Mouse (Mus musculus): ENCODE measurements at regions not wholly inside any gene's neighbourhood (a gene's known extent, or its start where the extent isn't known, plus 50 kb on each side); places are given as distances from the start of the nearest gene placed in this dataset.

DNA sequence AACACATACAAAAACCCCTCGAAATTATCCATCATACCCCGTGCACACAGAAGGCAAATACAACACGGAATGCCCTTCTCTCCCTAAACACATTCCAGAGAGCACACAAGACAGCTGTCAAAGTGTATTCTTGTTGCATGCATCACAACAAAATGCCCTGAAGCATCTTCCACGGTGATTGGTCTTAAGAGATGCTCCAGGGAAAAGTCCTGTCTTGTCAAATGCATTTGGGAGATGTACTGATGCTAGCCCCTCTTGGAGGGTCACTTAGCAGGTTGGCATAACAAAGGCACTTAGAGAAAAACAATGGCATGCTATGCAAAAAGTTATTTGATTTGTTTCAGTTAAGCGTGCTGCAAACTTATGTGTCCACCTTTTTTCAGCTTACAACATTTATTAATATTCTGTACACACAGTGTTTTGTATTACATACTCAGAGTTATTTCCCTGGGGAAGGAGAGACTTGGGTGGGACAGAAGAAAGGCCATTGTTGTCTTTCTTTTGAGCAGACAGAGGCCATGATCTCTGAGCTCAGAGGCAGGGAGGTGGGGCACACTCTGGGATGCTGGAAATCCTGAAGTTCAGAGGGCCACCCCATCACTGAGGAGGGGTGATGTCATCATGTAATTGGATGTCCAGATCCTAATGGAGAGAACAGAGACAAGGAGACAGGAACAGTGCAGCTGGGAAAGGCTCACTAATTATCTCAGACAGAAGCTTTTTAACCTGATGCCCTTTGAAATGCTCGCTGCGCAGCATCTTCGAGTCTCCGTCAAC is 598.2 kb upstream of the Cdh5 start:
- Histone ChIP-seq H3K4me2 (no peak overlapping the region), H3K27ac (no peak overlapping the region), H3K4me3 (replicated peaks) (no peak overlapping the region), H3K27me3 (no peaks in the 10 kb centered on the region), H3K9ac (replicated peaks) (no peak overlapping the region), H3K9me3 (peaks cover 5% of the 10 kb centered on the region; the same call in 1 of the 2 replicates), H3K4me1 (replicated peaks) (no peaks in the 10 kb centered on the region), H3K36me3 (no peaks in the 10 kb centered on the region)
- ATAC-seq (ENCODE audit: insufficient number of reproducible peaks, insufficient read depth, low FRiP score, low TSS enrichment, low read depth): no peak
- WGBS: 82% methylated on average over 9 of the region's 9 CpGs

- no peak for ATAC-seq (ENCODE audit: insufficient number of reproducible peaks, insufficient read depth, low FRiP score, low TSS enrichment, low read depth)
- peaks cover 5% of the 10 kb centered on the region; the same call in 1 of the 2 replicates for H3K9me3 ChIP-seq
- H3K4me2 ChIP-seq: no peak overlapping the region
- H3K36me3 ChIP-seq: no peaks in the 10 kb centered on the region
- H3K27ac ChIP-seq: no peak overlapping the region
- 67% methylated on average over 6 of the region's 6 CpGs for WGBS
- H3K4me3 ChIP-seq (replicated peaks): no peak overlapping the region
- H3K9ac ChIP-seq (replicated peaks): no peak overlapping the region
- H3K4me1 ChIP-seq (replicated peaks): no peaks in the 10 kb centered on the region
- H3K27me3 ChIP-seq: no peaks in the 10 kb centered on the region
These were observed 595.1 kb upstream of the Cdh5 start for GRCm38 (mm10) chr8:103506334-103506733.

DNA sequence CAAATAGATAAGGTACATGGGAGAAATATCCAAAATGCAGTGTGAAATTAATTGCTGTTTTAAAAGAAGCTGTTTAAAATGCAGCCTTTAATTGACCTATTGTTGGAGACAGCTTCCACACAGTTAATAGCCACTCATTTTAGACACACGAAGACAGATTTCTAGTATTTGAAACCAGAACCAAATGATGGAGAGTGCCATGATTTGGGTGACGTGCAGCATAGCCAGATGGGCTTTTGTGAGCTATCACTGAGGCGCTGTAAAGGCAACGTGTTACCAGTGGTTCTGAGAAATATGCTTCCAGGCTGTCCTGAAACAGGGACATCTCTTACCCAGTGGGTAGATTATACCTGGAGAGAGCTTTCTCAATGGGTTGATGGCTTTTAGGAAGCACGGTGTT is 594.4 kb upstream of the Cdh5 start:
- 82% methylated on average over 5 of the region's 5 CpGs for WGBS
- H3K27me3 ChIP-seq: no peaks in the 10 kb centered on the region

GRCm38 (mm10) chr8:103520141-103520866 is 581.1 kb upstream of the Cdh5 start:
- H3K4me3 ChIP-seq (replicated peaks): no peak overlapping the region
- no peaks in the 10 kb centered on the region for H3K27me3 ChIP-seq
- no peak overlapping the region for H3K27ac ChIP-seq
- no peaks in the 10 kb centered on the region for H3K36me3 ChIP-seq
- WGBS: 70% methylated on average over 4 of the region's 4 CpGs
- H3K4me2 ChIP-seq: no peak overlapping the region
- no peak overlapping the region for H3K9ac ChIP-seq (replicated peaks)
- no peaks in the 10 kb centered on the region for H3K9me3 ChIP-seq
- H3K4me1 ChIP-seq (replicated peaks): no peaks in the 10 kb centered on the region
- no peak for ATAC-seq (ENCODE audit: insufficient number of reproducible peaks, insufficient read depth, low FRiP score, low TSS enrichment, low read depth)

More for the DNA sequence above, 594.4 kb upstream of the Cdh5 start:
- Histone ChIP-seq H3K9ac (replicated peaks) (no peak overlapping the region), H3K36me3 (no peaks in the 10 kb centered on the region), H3K27ac (no peak overlapping the region), H3K9me3 (peaks cover 5% of the 10 kb centered on the region; the same call in 1 of the 2 replicates), H3K4me1 (replicated peaks) (no peaks in the 10 kb centered on the region), H3K4me2 (no peak overlapping the region), H3K4me3 (replicated peaks) (no peak overlapping the region)
- ATAC-seq (ENCODE audit: insufficient number of reproducible peaks, insufficient read depth, low FRiP score, low TSS enrichment, low read depth): no peak

- Histone ChIP-seq H3K4me3 (replicated peaks) (no peak overlapping the region), H3K9me3 (no peaks in the 10 kb centered on the region), H3K27me3 (no peaks in the 10 kb centered on the region), H3K27ac (no peak overlapping the region), H3K4me2 (no peak overlapping the region), H3K9ac (replicated peaks) (no peak overlapping the region), H3K4me1 (replicated peaks) (no peaks in the 10 kb centered on the region), H3K36me3 (no peaks in the 10 kb centered on the region)
- WGBS: 64% methylated on average over 4 of the region's 4 CpGs
- ATAC-seq (ENCODE audit: insufficient number of reproducible peaks, insufficient read depth, low FRiP score, low TSS enrichment, low read depth): no peak
These were observed 570.5 kb upstream of the Cdh5 start for GRCm38 (mm10) chr8:103530903-103531302.

- Histone ChIP-seq H3K9ac (replicated peaks) (no peak overlapping the region), H3K36me3 (no peaks in the 10 kb centered on the region), H3K4me3 (replicated peaks) (no peak overlapping the region), H3K4me1 (replicated peaks) (no peaks in the 10 kb centered on the region), H3K9me3 (no peaks in the 10 kb centered on the region), H3K27me3 (no peaks in the 10 kb centered on the region), H3K4me2 (no peak overlapping the region), H3K27ac (no peak overlapping the region)
- WGBS: 85% methylated on average over 4 of the region's 4 CpGs
- no peak for ATAC-seq (ENCODE audit: insufficient number of reproducible peaks, insufficient read depth, low FRiP score, low TSS enrichment, low read depth)
These were observed 566.5 kb upstream of the Cdh5 start for GRCm38 (mm10) chr8:103534971-103535370.

- Histone ChIP-seq H3K9ac (replicated peaks) (no peak overlapping the region), H3K4me2 (no peak overlapping the region), H3K27me3 (no peaks in the 10 kb centered on the region), H3K4me1 (replicated peaks) (no peaks in the 10 kb centered on the region), H3K27ac (no peak overlapping the region), H3K9me3 (no peaks in the 10 kb centered on the region), H3K4me3 (replicated peaks) (no peak overlapping the region), H3K36me3 (no peaks in the 10 kb centered on the region)
- ATAC-seq (ENCODE audit: insufficient number of reproducible peaks, insufficient read depth, low FRiP score, low TSS enrichment, low read depth): no peak
- 69% methylated on average over 2 of the region's 2 CpGs for WGBS
These were observed 564.6 kb upstream of the Cdh5 start for GRCm38 (mm10) chr8:103536856-103537255.

DNA sequence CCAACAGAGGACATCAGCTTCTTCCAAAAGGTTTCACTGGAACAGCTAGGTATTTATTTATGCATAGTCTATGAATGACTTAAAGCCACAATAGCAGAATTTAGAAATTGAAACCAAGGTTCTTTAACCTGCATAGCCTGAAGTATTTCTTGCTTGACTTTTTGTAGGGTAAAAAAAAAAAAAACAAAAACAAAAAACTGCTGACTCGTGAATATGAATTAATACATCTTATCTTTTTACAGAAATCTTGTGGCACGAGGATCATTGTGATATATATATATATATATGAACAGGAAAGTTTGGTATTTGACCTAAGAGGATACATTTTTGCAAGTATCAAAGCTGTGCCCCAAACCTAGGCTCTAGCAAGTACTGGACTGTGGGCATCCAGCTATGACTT is 559.5 kb upstream of the Cdh5 start:
- Histone ChIP-seq H3K4me3 (replicated peaks) (no peak overlapping the region), H3K4me2 (no peak overlapping the region), H3K36me3 (no peaks in the 10 kb centered on the region), H3K27ac (no peak overlapping the region), H3K4me1 (replicated peaks) (no peaks in the 10 kb centered on the region), H3K9ac (replicated peaks) (no peak overlapping the region), H3K27me3 (no peaks in the 10 kb centered on the region), H3K9me3 (no peaks in the 10 kb centered on the region)
- ATAC-seq (ENCODE audit: insufficient number of reproducible peaks, insufficient read depth, low FRiP score, low TSS enrichment, low read depth): no peak
- WGBS: 67% methylated on average over 2 of the region's 2 CpGs

DNA sequence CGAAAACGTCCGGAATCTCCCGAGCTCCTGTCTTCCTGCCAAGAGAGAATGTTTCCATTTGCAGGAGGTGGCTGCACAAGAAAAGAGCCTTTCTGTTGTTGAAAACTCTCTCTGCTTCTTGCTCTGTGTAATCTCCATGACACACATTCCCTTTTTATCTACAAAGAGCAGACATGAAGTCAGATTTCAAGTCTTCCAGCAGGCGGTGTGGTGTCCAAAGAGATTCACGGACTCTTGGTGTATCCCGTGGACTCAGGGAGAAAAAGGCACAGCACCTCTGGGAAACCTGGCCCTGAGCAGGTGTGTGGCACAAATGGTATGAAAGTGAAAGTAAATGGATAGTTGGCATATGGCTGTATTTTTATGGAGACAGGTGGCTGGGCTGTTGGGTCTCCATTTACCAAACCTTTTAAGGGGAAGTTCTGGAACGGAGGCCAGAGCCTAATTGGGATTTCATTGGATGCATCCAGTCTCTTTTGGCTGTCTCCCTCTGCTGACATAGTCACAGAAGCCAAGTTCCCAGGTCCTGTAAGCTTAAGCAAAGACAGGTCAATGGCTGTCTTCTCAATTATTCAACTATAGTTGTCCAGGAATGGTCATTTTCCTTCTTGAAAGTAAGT is 549.4 kb upstream of the Cdh5 start:
- H3K9me3 ChIP-seq: no peaks in the 10 kb centered on the region

GRCm38 (mm10) chr8:103561606-103562005 is 539.8 kb upstream of the Cdh5 start:
- no peak for ATAC-seq (ENCODE audit: insufficient number of reproducible peaks, insufficient read depth, low FRiP score, low TSS enrichment, low read depth)
- Histone ChIP-seq H3K27me3 (no peaks in the 10 kb centered on the region), H3K9me3 (no peaks in the 10 kb centered on the region), H3K36me3 (no peaks in the 10 kb centered on the region), H3K4me1 (replicated peaks) (no peaks in the 10 kb centered on the region), H3K4me3 (replicated peaks) (no peak overlapping the region), H3K9ac (replicated peaks) (no peak overlapping the region), H3K27ac (no peak overlapping the region), H3K4me2 (no peak overlapping the region)
- 77% methylated on average over 2 of the region's 2 CpGs for WGBS

More for the DNA sequence above, 549.4 kb upstream of the Cdh5 start:
- Histone ChIP-seq H3K27ac (no peak overlapping the region), H3K4me3 (replicated peaks) (no peak overlapping the region), H3K36me3 (no peaks in the 10 kb centered on the region), H3K9ac (replicated peaks) (no peak overlapping the region), H3K4me2 (no peak overlapping the region), H3K27me3 (no peaks in the 10 kb centered on the region), H3K4me1 (replicated peaks) (no peaks in the 10 kb centered on the region)
- WGBS: 87% methylated on average over 8 of the region's 8 CpGs
- ATAC-seq (ENCODE audit: insufficient number of reproducible peaks, insufficient read depth, low FRiP score, low TSS enrichment, low read depth): no peak

- H3K4me3 ChIP-seq (replicated peaks): no peak overlapping the region
- no peak overlapping the region for H3K9ac ChIP-seq (replicated peaks)
- no peaks in the 10 kb centered on the region for H3K36me3 ChIP-seq
- WGBS: 89% methylated on average over 11 of the region's 11 CpGs
- H3K27me3 ChIP-seq: no peaks in the 10 kb centered on the region
- H3K4me2 ChIP-seq: no peak overlapping the region
- H3K9me3 ChIP-seq: no peaks in the 10 kb centered on the region
- H3K27ac ChIP-seq: no peak overlapping the region
- no peak for ATAC-seq (ENCODE audit: insufficient number of reproducible peaks, insufficient read depth, low FRiP score, low TSS enrichment, low read depth)
- H3K4me1 ChIP-seq (replicated peaks): no peaks in the 10 kb centered on the region
These were observed 530.5 kb upstream of the Cdh5 start for GRCm38 (mm10) chr8:103570864-103571425.

All from limb, embryonic 12.5 days (tissue).